Mouse (Mus musculus) ES-Bruce4 (cell line): Measurements from ENCODE around the gene Prkce.

Experiments used
- CTCF ChIP-seq: IDR thresholded peaks from one replicate; pipeline ENCODE4 v1.8.1; 2011; ENCODE audit warnings: low read depth, low read length
- EP300 ChIP-seq: IDR thresholded peaks from 2 replicates; pipeline ENCODE4 v1.6.1; 2011; ENCODE audit warnings: low read depth, low read length; ENCODE audit not compliant: insufficient read depth

- TF ChIP-seq CTCF (no peak), EP300 (no peak)
Observed at GRCm38 (mm10) chr17:86351282-86351681, 183.7 kb downstream of the Prkce start.
